Mouse (Mus musculus) layer of hippocampus, adult 6 months (tissue): Measurements from ENCODE around the gene Tbc1d24. TPM values are rescaled to one million over a fixed set of nuclear protein-coding genes. Genes with fewer than 3 reads are reported as not detected.

Source experiments
- long read RNA-seq, 2 experiments: library from polyadenylated mRNA; unstranded; transcript quantifications; one replicate each; pipeline ENCODE4 v2.0.0; 2019 to 2020
- microRNA-seq: library from miRNA; unstranded; fragments of <30 nt; microRNA quantifications from one replicate; pipeline ENCODE4 v1.2.0, GENCODE M21; 2020
- polyA plus RNA-seq: library from polyadenylated mRNA; unstranded; fragments of <200 nt; fragmentation: Nextera tagmentation; gene quantifications from 2 replicates; pipeline ENCODE4 v1.2.3, GENCODE M21; 2021

Tbc1d24 gene
- 13.4 and 14.3 TPM in 2 replicates for polyA plus RNA-seq
- long read RNA-seq, experiment 1, full-length matches to known transcripts = 1 of 3 reads
- long read RNA-seq, experiment 1, partial matches to known transcripts = 0 of 3 reads
- long read RNA-seq, experiment 1, other reads (novel, unspliced or antisense) = 2 of 3 reads
- long read RNA-seq, experiment 2, partial matches to known transcripts = 0 of 30 reads
- long read RNA-seq, experiment 2, other reads (novel, unspliced or antisense) = 30 of 30 reads

GRCm38 (mm10) chr17:24205284-24205888, at the start of gene Tbc1d24:
Gene Tbc1d24, minus strand, starts transcription at chr17:24205562.

GRCm38 (mm10) chr17:24251320-24252069, 46.1 kb upstream of the Tbc1d24 start, which contains the start of gene Ccnf:
Gene Ccnf, minus strand, starts transcription at chr17:24251484.

GRCm38 (mm10) chr17:24220435-24221411, 15.4 kb upstream of the Tbc1d24 start, which contains the start of gene Tedc2:
Gene Tedc2, minus strand, starts transcription at chr17:24220851.

DNA sequence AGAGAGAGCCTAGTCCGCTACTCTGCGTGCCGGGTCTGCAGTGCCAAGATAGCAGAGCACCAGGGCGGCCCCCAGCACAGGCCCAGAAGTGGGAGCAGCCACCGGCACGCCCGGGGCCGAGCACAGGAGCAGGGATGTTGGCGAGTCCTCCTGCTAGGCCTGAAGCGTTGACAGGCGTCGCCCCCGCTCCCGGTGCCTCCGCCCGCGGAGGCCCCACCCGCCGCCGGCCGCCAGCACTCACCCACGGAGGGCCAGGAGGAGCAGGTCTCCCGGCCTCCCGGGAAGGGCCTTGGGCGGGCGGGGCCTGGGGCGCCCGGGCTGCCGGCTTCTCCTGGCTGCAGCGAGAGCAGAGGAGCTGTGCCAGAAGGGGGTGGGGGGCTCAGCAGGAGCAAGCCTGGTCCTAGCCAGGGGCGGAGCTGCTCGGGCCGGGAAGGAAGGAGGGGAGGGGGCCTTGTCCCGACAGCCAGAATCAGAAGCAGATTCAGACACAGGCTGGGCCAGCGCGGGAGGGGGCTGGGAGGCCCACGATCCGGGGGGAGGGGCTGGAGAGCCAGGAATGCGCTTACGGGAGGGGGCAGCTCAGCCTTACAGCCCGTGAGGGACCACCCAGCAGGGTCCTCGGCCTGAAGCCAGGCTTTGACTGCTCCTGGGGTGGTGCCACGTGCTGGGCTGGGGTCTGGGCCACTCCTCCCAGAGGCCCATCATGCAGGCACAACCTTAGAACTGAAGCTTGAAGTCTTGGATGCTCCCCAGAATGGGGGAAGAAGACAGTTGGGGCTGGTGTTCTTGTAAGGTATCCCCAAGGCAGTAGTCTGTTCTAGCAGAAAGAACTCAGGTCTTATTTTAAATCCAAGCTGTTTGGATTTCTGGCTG, 3.9 kb upstream of the Tbc1d24 start, which contains the start of gene Ntn3:
Ntn3 (minus strand) TSS at position 489 of the 873 bp plus-strand sequence.

DNA sequence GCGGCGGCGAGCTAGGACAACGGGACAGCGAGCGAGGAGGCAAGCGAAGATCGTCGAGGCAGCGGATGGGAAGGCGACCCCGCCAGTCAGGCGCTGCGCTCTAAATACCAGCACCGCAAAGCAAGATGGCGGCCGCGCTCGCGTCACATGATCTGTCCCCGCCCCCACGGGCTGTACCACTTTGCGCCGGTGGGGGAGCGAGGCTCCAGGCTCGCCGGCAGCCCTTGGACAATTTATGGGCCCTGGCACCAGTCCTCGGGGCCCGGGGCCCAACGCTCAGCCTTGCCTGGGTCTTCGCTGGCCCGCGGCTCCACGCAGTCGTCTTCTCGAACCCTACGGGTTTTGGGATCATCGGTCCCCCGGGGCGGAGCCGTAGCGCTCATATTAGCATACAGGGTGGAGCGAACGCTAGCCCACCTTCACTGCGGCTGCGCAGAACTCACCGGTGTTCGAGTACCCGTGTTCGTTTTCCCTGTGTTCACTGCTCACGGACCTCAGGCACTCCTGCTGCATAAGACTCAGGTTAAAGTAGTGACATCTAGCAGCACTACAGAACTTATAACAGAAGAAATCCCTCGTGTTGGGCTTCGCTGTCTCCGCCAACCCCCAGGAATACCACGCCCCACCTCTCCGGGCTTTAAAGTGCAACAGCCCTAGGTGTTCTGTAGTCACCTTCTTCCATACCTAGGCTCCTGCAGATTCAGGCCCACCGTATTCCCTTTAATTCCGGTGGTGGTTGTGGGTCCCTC, 35.9 kb downstream of the Tbc1d24 start, which contains the start of gene Atp6v0c:
Atp6v0c (minus strand) TSS at position 386 of the 749 bp plus-strand sequence.

DNA sequence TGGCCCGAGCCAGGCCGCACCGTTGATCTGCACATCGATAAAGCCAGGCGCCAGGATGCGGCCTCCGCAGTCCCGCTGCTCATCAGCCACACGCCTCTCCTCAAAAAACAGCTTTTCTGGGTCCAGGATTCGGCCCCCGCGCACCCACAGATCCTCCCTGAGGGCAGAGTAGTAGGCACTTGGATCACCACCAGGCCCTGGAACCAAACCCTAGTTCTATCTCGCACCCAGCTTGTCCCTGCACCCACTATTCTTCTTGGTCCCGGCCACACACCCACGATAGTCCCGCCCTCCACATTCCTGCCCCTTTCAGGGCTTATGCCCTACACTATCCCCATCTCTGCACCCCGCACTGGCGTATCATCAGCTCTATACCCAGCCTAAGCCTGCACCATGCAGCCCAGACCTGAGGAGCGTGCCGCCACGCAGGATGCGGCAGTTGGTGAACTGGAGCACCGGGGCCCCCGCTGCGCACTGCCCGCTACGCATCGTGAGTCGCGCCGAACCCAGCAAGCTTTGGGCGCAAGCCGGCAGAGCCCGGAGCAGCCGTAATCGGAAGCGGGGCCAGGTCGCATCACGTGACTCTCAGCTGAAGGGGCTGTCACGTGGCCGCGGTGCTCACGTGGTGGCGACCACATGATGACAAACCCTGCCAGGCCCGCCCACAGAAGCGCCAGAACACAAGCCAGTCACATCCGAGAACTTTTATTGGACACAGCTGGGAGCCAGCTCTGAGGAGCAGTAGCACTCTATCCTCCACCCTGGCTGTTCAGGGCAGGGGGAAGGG, 42.0 kb downstream of the Tbc1d24 start, which contains the start of gene Amdhd2:
Amdhd2 (minus strand) TSS at position 591 of the 787 bp plus-strand sequence.

GRCm38 (mm10) chr17:24150824-24151223, 54.5 kb downstream of the Tbc1d24 start, which contains the start of gene Pdpk1:
Gene Pdpk1, minus strand, starts transcription at chr17:24150924.

Small RNA genes lying within 50 kb of the gene (microRNA-seq; reads per million reads assigned to microRNA genes)
- gene Mir5134 (2.4 reads per million, percentile 5 among the genes with 10 or more reads in this experiment), gene Mir6965 (not detected)

Other genes starting within 250 kb of the Tbc1d24 start
- gene Prss30, start 225.0 kb downstream of the Tbc1d24 start, polyA plus RNA-seq = 0.21 and 0.34 TPM in 2 replicates
- gene Prss22, start 207.5 kb downstream of the Tbc1d24 start, polyA plus RNA-seq = 0.25 and 0.28 TPM in 2 replicates
- gene Prss27, start 167.4 kb downstream of the Tbc1d24 start, polyA plus RNA-seq = not detected in 2 replicates
- gene Kctd5, start 132.1 kb downstream of the Tbc1d24 start, polyA plus RNA-seq = 28.2 and 31.2 TPM in 2 replicates
- 47.2 and 54.0 TPM in 2 replicates for gene Pdpk1, start 54.6 kb downstream of the Tbc1d24 start, polyA plus RNA-seq
- 28.9 and 38.4 TPM in 2 replicates for gene Amdhd2, start 41.8 kb downstream of the Tbc1d24 start, polyA plus RNA-seq
- 2,331 and 2,377 TPM in 2 replicates for gene Atp6v0c, start 35.9 kb downstream of the Tbc1d24 start, polyA plus RNA-seq
- gene Ntn3, start 4.0 kb upstream of the Tbc1d24 start, polyA plus RNA-seq = 1.7 and 2.5 TPM in 2 replicates
- gene Tedc2, start 15.3 kb upstream of the Tbc1d24 start, polyA plus RNA-seq = 6.3 and 6.7 TPM in 2 replicates
- 1.6 and 2.0 TPM in 2 replicates for gene Ccnf, start 45.9 kb upstream of the Tbc1d24 start, polyA plus RNA-seq
- 0.21 and 0.36 TPM in 2 replicates for gene Abca17, start 145.5 kb upstream of the Tbc1d24 start, polyA plus RNA-seq
- gene Abca3, start 146.4 kb upstream of the Tbc1d24 start, polyA plus RNA-seq = 14.0 and 19.0 TPM in 2 replicates
- 101 and 105 TPM in 2 replicates for gene Rnps1, start 209.0 kb upstream of the Tbc1d24 start, polyA plus RNA-seq
- gene Eci1, start 221.1 kb upstream of the Tbc1d24 start, polyA plus RNA-seq = 89.4 and 98.3 TPM in 2 replicates
- gene Dnase1l2, start 237.5 kb upstream of the Tbc1d24 start, polyA plus RNA-seq = 0.18 and 0.29 TPM in 2 replicates